Mouse (Mus musculus) heart, embryonic 11.5 days (tissue): ENCODE results near the gene Lamb1. TPM values are rescaled to one million over a fixed set of nuclear protein-coding genes. Genes with fewer than 3 reads are reported as not detected.

Experiments
- ATAC-seq: fragments of 200-750 bp; cut with Nextera tagmentation; replicated peaks from 2 replicates; pipeline ENCODE4 v1.8.0; 2017; ENCODE audit warnings: moderate library complexity; ENCODE audit not compliant: insufficient number of reproducible peaks, low FRiP score, low TSS enrichment
- H3K27ac ChIP-seq: fragments of 300-500 bp; sonication (generic); 2 replicates; pipeline ENCODE4 v1.5.1; 2014; ENCODE audit warnings: mild to moderate bottlenecking, low read depth, low read length
- H3K27me3 ChIP-seq: fragments of 300-500 bp; sonication (generic); 2 replicates; pipeline ENCODE4 v1.6.1; 2014; ENCODE audit warnings: mild to moderate bottlenecking, low read length, mixed read lengths; ENCODE audit not compliant: control insufficient read depth, insufficient read depth
- H3K36me3 ChIP-seq: fragments of 300-500 bp; sonication (generic); 2 replicates; pipeline ENCODE4 v1.6.1; 2014; ENCODE audit warnings: mild to moderate bottlenecking, low read length, moderate library complexity, mixed read lengths; ENCODE audit not compliant: control insufficient read depth, insufficient read depth
- H3K4me1 ChIP-seq: fragments of 300-500 bp; sonication (generic); 2 replicates; pipeline ENCODE4 v1.6.1; 2014; ENCODE audit warnings: low read length; ENCODE audit not compliant: control insufficient read depth, insufficient read depth
- H3K4me2 ChIP-seq: fragments of 300-500 bp; sonication (generic); 2 replicates; pipeline ENCODE4 v1.6.1; 2014; ENCODE audit warnings: mild to moderate bottlenecking, moderate library complexity
- H3K4me3 ChIP-seq: fragments of 300-500 bp; sonication (generic); 2 replicates; pipeline ENCODE4 v1.5.1; 2014; ENCODE audit warnings: low read depth, low read length
- H3K9ac ChIP-seq: fragments of 300-500 bp; sonication (generic); 2 replicates; pipeline ENCODE4 v1.6.1; 2014; ENCODE audit warnings: mild to moderate bottlenecking, low read depth, low read length, moderate library complexity
- H3K9me3 ChIP-seq: fragments of 300-500 bp; sonication (generic); replicated peaks from 2 replicates; pipeline ENCODE4 v1.6.1; 2016; ENCODE audit warnings: low read length; ENCODE audit not compliant: control insufficient read depth
- WGBS: fragments of 180-500 bp; shearing (Covaris S2); extraction: QIAGEN DNeasy Blood & Tissue Kit; methylation state at CpG from one replicate; pipeline ENCODE4 v1.1.7; 2014; ENCODE audit not compliant: insufficient replicate concordance; 5-methylcytosine and 5-hydroxymethylcytosine counted together
- polyA plus RNA-seq: library from polyadenylated mRNA; unstranded; fragments of >200 nt; fragmentation: Nextera tagmentation; extraction: Ambion mirVana; gene quantifications from 2 replicates; pipeline ENCODE4 v1.2.1, GENCODE M21; 2014

Lamb1 gene
- polyA plus RNA-seq, 1 experiment from 2014 or later: 67.4 TPM

GRCm38 (mm10) chr12:31295505-31295904, 30.5 kb downstream of the Lamb1 start:
- ATAC-seq: no peak
- 45% methylated on average over 3 of the region's 3 CpGs for whole genome bisulfite sequencing
- peak overlapping the region; percentile 66 for H3K27ac ChIP-seq
- peaks cover 25% of the 10 kb centered on the region for H3K36me3 ChIP-seq
- no peak overlapping the region for H3K4me3 ChIP-seq
- H3K27me3 ChIP-seq: no peaks in the 10 kb centered on the region
- no peak overlapping the region for H3K4me2 ChIP-seq
- peaks cover 41% of the 10 kb centered on the region for H3K4me1 ChIP-seq
- no peak overlapping the region for H3K9ac ChIP-seq
- no peaks in the 10 kb centered on the region for H3K9me3 ChIP-seq

GRCm38 (mm10) chr12:31296097-31296496, 31.1 kb downstream of the Lamb1 start:
- H3K27me3 ChIP-seq: no peaks in the 10 kb centered on the region
- peaks cover 41% of the 10 kb centered on the region for H3K4me1 ChIP-seq
- 70% methylated on average over 4 of the region's 4 CpGs for WGBS
- H3K27ac ChIP-seq: no peak overlapping the region
- H3K9ac ChIP-seq: no peak overlapping the region
- H3K36me3 ChIP-seq: peaks cover 29% of the 10 kb centered on the region
- no peak overlapping the region for H3K4me3 ChIP-seq
- H3K4me2 ChIP-seq: no peak overlapping the region
- ATAC-seq: no peak
- H3K9me3 ChIP-seq: no peaks in the 10 kb centered on the region

GRCm38 (mm10) chr12:31298122-31298521, 33.1 kb downstream of the Lamb1 start:
- H3K4me3 ChIP-seq: no peak overlapping the region
- no peak overlapping the region for H3K27ac ChIP-seq
- 91% methylated on average over 4 of the region's 4 CpGs for WGBS
- H3K9me3 ChIP-seq: no peaks in the 10 kb centered on the region
- peaks cover 36% of the 10 kb centered on the region for H3K4me1 ChIP-seq
- ATAC-seq: no peak
- H3K27me3 ChIP-seq: no peaks in the 10 kb centered on the region
- peaks cover 44% of the 10 kb centered on the region for H3K36me3 ChIP-seq
- H3K4me2 ChIP-seq: no peak overlapping the region
- no peak overlapping the region for H3K9ac ChIP-seq

- H3K4me1 ChIP-seq: peaks cover 32% of the 10 kb centered on the region
- peaks cover 44% of the 10 kb centered on the region for H3K36me3 ChIP-seq
- no peak overlapping the region for H3K9ac ChIP-seq
- no peak overlapping the region for H3K27ac ChIP-seq
- H3K4me3 ChIP-seq: no peak overlapping the region
- H3K9me3 ChIP-seq: no peaks in the 10 kb centered on the region
- H3K27me3 ChIP-seq: no peaks in the 10 kb centered on the region
- 82% methylated on average over 8 of the region's 8 CpGs for WGBS
- no peak for ATAC-seq
- no peak overlapping the region for H3K4me2 ChIP-seq
Measured at GRCm38 (mm10) chr12:31298530-31298929, 33.5 kb downstream of the Lamb1 start.

- H3K27ac ChIP-seq: peak overlapping the region; percentile 84
- no peak overlapping the region for H3K4me3 ChIP-seq
- no peak overlapping the region; the same call in 1 of the 2 replicates for H3K4me2 ChIP-seq
- H3K36me3 ChIP-seq: peaks cover 48% of the 10 kb centered on the region
- 90% methylated on average over 3 of the region's 3 CpGs for WGBS
- peak overlapping the region; percentile 28; the same call in 1 of the 2 replicates for H3K9ac ChIP-seq
- no peak for ATAC-seq
- no peaks in the 10 kb centered on the region for H3K27me3 ChIP-seq
- peaks cover 26% of the 10 kb centered on the region for H3K4me1 ChIP-seq
- H3K9me3 ChIP-seq: no peaks in the 10 kb centered on the region
Measured at GRCm38 (mm10) chr12:31299126-31299525, 34.1 kb downstream of the Lamb1 start.

GRCm38 (mm10) chr12:31299676-31300197, 34.7 kb downstream of the Lamb1 start:
- Histone ChIP-seq H3K4me1 (peaks cover 19% of the 10 kb centered on the region), H3K27ac (peak overlapping the region; percentile 84), H3K27me3 (no peaks in the 10 kb centered on the region), H3K9ac (peak overlapping the region; percentile 28; the same call in 1 of the 2 replicates), H3K36me3 (peaks cover 54% of the 10 kb centered on the region), H3K4me3 (no peak overlapping the region), H3K4me2 (no peak overlapping the region; the same call in 1 of the 2 replicates), H3K9me3 (no peaks in the 10 kb centered on the region)
- 42% methylated on average over 14 of the region's 14 CpGs for WGBS
- ATAC-seq: 0 out of 2 replicates have a peak, but pooled peaks have one; percentile 12

GRCm38 (mm10) chr12:31300276-31300675, 35.2 kb downstream of the Lamb1 start:
- Histone ChIP-seq H3K27ac (peak overlapping the region; percentile 84), H3K4me1 (peaks cover 14% of the 10 kb centered on the region), H3K36me3 (peaks cover 55% of the 10 kb centered on the region), H3K4me2 (no peak overlapping the region), H3K9me3 (no peaks in the 10 kb centered on the region), H3K4me3 (no peak overlapping the region), H3K9ac (no peak overlapping the region), H3K27me3 (no peaks in the 10 kb centered on the region)
- ATAC-seq: no peak
- WGBS: 84% methylated on average over 9 of the region's 9 CpGs

GRCm38 (mm10) chr12:31302266-31302665, 37.2 kb downstream of the Lamb1 start:
- ATAC-seq: no peak
- no peak overlapping the region for H3K9ac ChIP-seq
- peaks cover 20% of the 10 kb centered on the region for H3K4me1 ChIP-seq
- H3K4me2 ChIP-seq: no peak overlapping the region
- H3K36me3 ChIP-seq: peaks cover 65% of the 10 kb centered on the region
- no peaks in the 10 kb centered on the region for H3K9me3 ChIP-seq
- no peak overlapping the region for H3K27ac ChIP-seq
- no peak overlapping the region for H3K4me3 ChIP-seq
- H3K27me3 ChIP-seq: no peaks in the 10 kb centered on the region
- WGBS: 81% methylated on average over 5 of the region's 5 CpGs
